Mouse (Mus musculus): ENCODE measurements at regions not wholly inside any gene's neighbourhood (a gene's known extent, or its start where the extent isn't known, plus 50 kb on each side); places are given as distances from the start of the nearest gene placed in this dataset.

- DNase-seq: no peak
These were observed 115.6 kb upstream of the Eef2kmt start for GRCm38 (mm10) chr16:5371175-5371893.

- DNase-seq: no peak
These were observed 114.7 kb upstream of the Eef2kmt start for GRCm38 (mm10) chr16:5370496-5370895.

GRCm38 (mm10) chr16:5368897-5369558 lies 113.2 kb upstream of the Eef2kmt start:
- no peak for DNase-seq

GRCm38 (mm10) chr16:5368357-5368756 lies 112.6 kb upstream of the Eef2kmt start:
- DNase-seq: no peak

GRCm38 (mm10) chr16:5367581-5368119 lies 111.9 kb upstream of the Eef2kmt start:
- no peak for DNase-seq

GRCm38 (mm10) chr16:5366021-5366420 lies 110.2 kb upstream of the Eef2kmt start:
- no peak for DNase-seq

GRCm38 (mm10) chr16:5363007-5363570 lies 107.3 kb upstream of the Eef2kmt start:
- peak; percentile 24 to 43 for DNase-seq

GRCm38 (mm10) chr16:5359193-5359592 lies 103.4 kb upstream of the Eef2kmt start:
- no peak for DNase-seq

GRCm38 (mm10) chr16:5353881-5354280 lies 98.1 kb upstream of the Eef2kmt start:
- no peak for DNase-seq

- no peak for DNase-seq
These were observed 96.2 kb upstream of the Eef2kmt start for GRCm38 (mm10) chr16:5351890-5352571.

- DNase-seq: no peak
These were observed 91.4 kb upstream of the Eef2kmt start for GRCm38 (mm10) chr16:5347151-5347550.

- no peak for DNase-seq
These were observed 86.5 kb upstream of the Eef2kmt start for GRCm38 (mm10) chr16:5342326-5342725.

- no peak for DNase-seq
These were observed 60.5 kb upstream of the Eef2kmt start for GRCm38 (mm10) chr16:5316271-5316670.

- no peak for DNase-seq
These were observed 57.5 kb upstream of the Eef2kmt start for GRCm38 (mm10) chr16:5313261-5313660.

- DNase-seq: no peak
These were observed 55.7 kb upstream of the Eef2kmt start for GRCm38 (mm10) chr16:5311456-5311855.

GRCm38 (mm10) chr16:5310736-5311135 lies 55.0 kb upstream of the Eef2kmt start:
- DNase-seq: no peak

GRCm38 (mm10) chr16:5307761-5308160 lies 52.0 kb upstream of the Eef2kmt start:
- DNase-seq: no peak

GRCm38 (mm10) chr16:5307249-5307605 lies 51.4 kb upstream of the Eef2kmt start:
- DNase-seq: no peak

- DNase-seq: peak; percentile 95
These were observed 50.9 kb upstream of the Eef2kmt start for GRCm38 (mm10) chr16:5306588-5307248.
